Mouse (Mus musculus): ENCODE measurements around the gene Olfr730.

Olfr730 gene

DNA sequence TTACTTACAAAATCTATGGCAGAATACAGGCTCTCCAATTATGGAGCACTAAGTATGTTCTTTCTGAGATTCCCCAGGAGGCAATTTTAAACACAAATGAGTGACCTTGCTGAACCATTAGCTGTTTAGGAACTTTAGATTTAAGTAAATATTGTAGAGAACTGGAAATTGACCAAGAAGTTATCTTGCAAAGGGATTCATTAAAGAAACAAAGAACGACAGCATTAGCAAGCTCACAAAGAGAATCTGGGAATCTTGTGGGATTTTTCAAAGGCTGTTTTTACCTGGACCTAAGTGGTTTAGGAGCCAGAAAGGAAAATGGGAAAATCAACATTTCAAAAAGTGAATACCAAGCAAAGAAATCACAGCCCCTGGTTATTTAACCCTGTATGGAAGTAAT, at the start of gene Olfr730:
TSS of gene Olfr730 (minus strand) at position 101 of the 400 bp plus-strand sequence.
- no peak for DNase-seq

GRCm38 (mm10) chr14:50152810-50153209, 35.2 kb downstream of the Olfr730 start, which contains the start of gene Olfr729:
Gene Olfr729 (minus strand): TSS chr14:50152910.
- DNase-seq = no peak

DNA sequence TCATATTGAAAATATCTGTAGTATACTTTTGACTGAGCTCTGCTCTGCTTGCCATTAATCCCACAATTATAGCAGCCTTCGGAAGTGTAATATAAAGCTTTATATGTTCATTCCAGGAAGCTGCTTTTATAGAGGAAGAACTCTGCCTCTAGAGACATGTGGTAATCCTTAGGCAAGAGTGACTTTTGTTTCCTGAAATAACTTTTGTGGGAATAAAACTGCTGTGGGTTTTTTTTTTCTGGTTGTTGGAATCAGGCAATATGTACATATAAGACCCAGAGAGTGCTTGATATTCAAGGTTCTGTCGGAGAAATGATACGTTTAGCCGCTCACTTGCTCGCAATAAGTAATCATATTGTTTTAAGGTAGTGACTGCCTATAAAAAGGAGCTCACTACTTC, 45.4 kb downstream of the Olfr730 start, which contains the start of gene Olfr728:
TSS of gene Olfr728 (minus strand) at position 101 of the 400 bp plus-strand sequence.
- no peak for DNase-seq
